ENCODE assay signal across 15 mouse cellular contexts in the genomic region with DNA sequence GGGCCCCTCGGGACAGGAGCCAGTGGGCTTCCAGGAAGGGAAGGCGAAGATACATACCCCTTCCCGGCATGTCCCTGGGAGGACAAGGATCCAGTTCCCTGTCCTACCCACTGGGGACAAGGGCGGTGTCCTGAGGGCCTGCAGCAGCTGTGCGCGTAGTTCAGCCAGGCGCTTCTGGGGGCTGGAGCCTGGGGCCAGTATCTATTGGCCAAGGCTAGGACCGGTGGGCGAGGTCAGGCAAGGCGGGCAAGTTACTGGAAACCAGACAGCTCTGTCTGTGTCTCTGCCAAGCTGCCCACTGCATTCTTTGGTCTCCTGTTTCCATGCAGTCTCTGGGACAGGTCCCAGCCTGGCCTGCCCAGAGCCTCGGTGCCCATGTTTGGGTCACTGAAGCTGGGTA. TPM values are rescaled to one million over a fixed set of nuclear protein-coding genes. Genes with fewer than 3 reads are reported as not detected.
DNase-seq lines count a peak whose midpoint lies in the region; ATAC-seq and TF ChIP-seq lines count a peak whose summit lies in the region.
"Had no signal": no experiment of that assay in that cellular context is flagged by ENCODE, and none has a peak within 500 bp of the region (broad histone marks: within the 10 kb centered on the region; RNA-seq: fewer than 3 reads in every experiment).

No protein-coding gene starts in this region.

- H3K36me3 ChIP-seq in forebrain, postnatal 0 days (ENCODE audit: insufficient read depth) = no peaks in the 10 kb centered on the region
- H3K36me3 ChIP-seq in forebrain, embryonic 11.5 days (ENCODE audit: control insufficient read depth, insufficient read depth, low read length) = no peaks in the 10 kb centered on the region
- H3K36me3 ChIP-seq in kidney, embryonic 16.5 days (ENCODE audit: insufficient read depth, low read length) = no peaks in the 10 kb centered on the region
- H3K36me3 ChIP-seq in C2C12 (ENCODE audit: control insufficient read depth, insufficient read depth) = no peaks in the 10 kb centered on the region
- H3K36me3 ChIP-seq: embryonic facial prominence, embryonic 12.5 days; liver, embryonic 15.5 days had no signal

- H3K9ac ChIP-seq in forebrain, postnatal 0 days = no peak overlapping the region
- H3K9ac ChIP-seq in forebrain, embryonic 11.5 days (ENCODE audit: low read length) = no peak overlapping the region
- no peak overlapping the region for H3K9ac ChIP-seq in kidney, embryonic 16.5 days (replicated peaks; ENCODE audit: low read length)
- H3K9ac ChIP-seq: embryonic facial prominence, embryonic 12.5 days; liver, embryonic 15.5 days had no signal

- no peak overlapping the region for H3ac ChIP-seq in C2C12 (ENCODE audit: control insufficient read depth, insufficient read length, low read depth)

- TF ChIP-seq CTCF in forebrain, postnatal 0 days (IDR thresholded peaks at IDR 0.05; ENCODE audit: low read depth) = no peak
- TF ChIP-seq CTCF in C2C12 (IDR thresholded peaks at IDR 0.05; ENCODE audit: control insufficient read depth, insufficient read depth, insufficient read length) = no peak

- H3K27ac ChIP-seq in forebrain, postnatal 0 days (ENCODE audit: low read depth, low read length) = no peak overlapping the region
- no peak overlapping the region for H3K27ac ChIP-seq in forebrain, embryonic 11.5 days (ENCODE audit: low read depth, low read length)
- H3K27ac ChIP-seq in kidney, embryonic 16.5 days (ENCODE audit: low read length) = 0 out of 2 replicates have a peak overlapping the region, but pooled peaks have one; percentile 14
- H3K27ac ChIP-seq: embryonic facial prominence, embryonic 12.5 days; liver, embryonic 15.5 days had no signal

- 77% methylated on average over 11 of the region's 11 CpGs for WGBS in forebrain, postnatal 0 days
- WGBS in forebrain, embryonic 11.5 days = 91% methylated on average over 11 of the region's 11 CpGs
- WGBS in kidney, embryonic 16.5 days = 71% methylated on average over 11 of the region's 11 CpGs

- no peak overlapping the region for H3K4me2 ChIP-seq in forebrain, postnatal 0 days (ENCODE audit: low read depth)
- H3K4me2 ChIP-seq in forebrain, embryonic 11.5 days (ENCODE audit: low read depth, low read length, severe bottlenecking) = no peak overlapping the region
- H3K4me2 ChIP-seq in kidney, embryonic 16.5 days (replicated peaks; ENCODE audit: low read depth, low read length) = no peak overlapping the region
- H3K4me2 ChIP-seq: embryonic facial prominence, embryonic 12.5 days; liver, embryonic 15.5 days had no signal

- no peaks in the 10 kb centered on the region for H3K79me2 ChIP-seq in C2C12 (ENCODE audit: control insufficient read depth, insufficient read depth)

- no peaks in the 10 kb centered on the region for H3K4me1 ChIP-seq in forebrain, postnatal 0 days (ENCODE audit: insufficient read depth)
- H3K4me1 ChIP-seq in forebrain, embryonic 11.5 days (replicated peaks; ENCODE audit: control insufficient read depth, insufficient read depth, low read length) = no peaks in the 10 kb centered on the region; the same call in 1 of the 2 replicates
- peaks cover 12% of the 10 kb centered on the region for H3K4me1 ChIP-seq in kidney, embryonic 16.5 days (ENCODE audit: insufficient read depth, low read length)

- no peaks in the 10 kb centered on the region for H3K27me3 ChIP-seq in forebrain, postnatal 0 days (ENCODE audit: insufficient read depth, low read length)
- H3K27me3 ChIP-seq in forebrain, embryonic 11.5 days (ENCODE audit: control insufficient read depth, insufficient read depth, low read length) = no peaks in the 10 kb centered on the region
- no peaks in the 10 kb centered on the region for H3K27me3 ChIP-seq in kidney, embryonic 16.5 days (ENCODE audit: insufficient read depth, low read length)
- no peaks in the 10 kb centered on the region for H3K27me3 ChIP-seq in C2C12 (ENCODE audit: control insufficient read depth, insufficient read depth, insufficient read length)
- H3K27me3 ChIP-seq: embryonic facial prominence, embryonic 12.5 days had no signal

- no peaks in the 10 kb centered on the region for H3K9me3 ChIP-seq in forebrain, postnatal 0 days (ENCODE audit: low read length)
- H3K9me3 ChIP-seq in forebrain, embryonic 11.5 days (ENCODE audit: control insufficient read depth, low read length) = no peaks in the 10 kb centered on the region
- no peaks in the 10 kb centered on the region for H3K9me3 ChIP-seq in kidney, embryonic 16.5 days (ENCODE audit: low read length)
- H3K9me3 ChIP-seq: embryonic facial prominence, embryonic 12.5 days; liver, embryonic 15.5 days had no signal

- ATAC-seq in forebrain, postnatal 0 days = peak; percentile 25; the same call in 1 of the 2 replicates
- ATAC-seq in forebrain, embryonic 11.5 days (replicated peaks; ENCODE audit: low FRiP score) = no peak
- peak; percentile 52; the same call in 1 of the 2 replicates for ATAC-seq in kidney, embryonic 16.5 days (ENCODE audit: low FRiP score, low TSS enrichment)
- ATAC-seq: inflammation-experienced regulatory T-cells, adult 6 months had no signal

- DNase-seq in forebrain, postnatal 0 days = no peak
- no peak for DNase-seq in forebrain, embryonic 11.5 days (ENCODE audit: low spot score)
- no peak for DNase-seq in kidney, postnatal 10 days
- peak; percentile 64 for DNase-seq in gastrocnemius, postnatal 10 days
- DNase-seq in frontal cortex, postnatal 36 days (ENCODE audit: low spot score in 2 of 2) = no peak
- DNase-seq in frontal cortex, postnatal 25 days (ENCODE audit: low spot score in 2 of 2) = no peak
- DNase-seq: cerebellum, adult 11 months; kidney, postnatal 25 days; lung, postnatal 4 days; midbrain, embryonic 14.5 days had no signal

- no peaks in the 10 kb centered on the region for H3K79me3 ChIP-seq in C2C12 (ENCODE audit: low read depth)

- no peak overlapping the region for H3K4me3 ChIP-seq in forebrain, postnatal 0 days (ENCODE audit: low read depth, low read length)
- H3K4me3 ChIP-seq in forebrain, embryonic 11.5 days (ENCODE audit: low read depth, low read length) = no peak overlapping the region
- H3K4me3 ChIP-seq in kidney, embryonic 16.5 days (ENCODE audit: low read length) = no peak overlapping the region
- no peak overlapping the region for H3K4me3 ChIP-seq in C2C12 (ENCODE audit: insufficient read depth, poor library complexity, severe bottlenecking)
- H3K4me3 ChIP-seq: embryonic facial prominence, embryonic 12.5 days; liver, embryonic 15.5 days had no signal

TF ChIP-seq in C2C12, 6 proteins besides CTCF, POLR2A, EP300 and RAD21:
- TF ChIP-seq CEBPB (IDR thresholded peaks at IDR 0.05; ENCODE audit: low read depth) (no peak), MYOG (IDR thresholded peaks at IDR 0.05; ENCODE audit: control insufficient read depth, extremely low read depth, insufficient read length) (no peak), USF1 (IDR thresholded peaks at IDR 0.05; ENCODE audit: low read depth) (no peak), MAX (IDR thresholded peaks at IDR 0.05) (no peak), FOSL1 (IDR thresholded peaks at IDR 0.05; ENCODE audit: insufficient read depth, low read length, poor library complexity, severe bottlenecking) (no peak), MYOD1 (IDR thresholded peaks at IDR 0.05; ENCODE audit: control insufficient read depth, insufficient read length, low read depth) (peak; percentile 50)
TF ChIP-seq in C2C12: peak in this region for 1.

RNA-seq across cellular contexts. Expression of a gene that starts 46.6 kb away (rescaled TPM):
- total RNA-seq in forebrain, postnatal 0 days (2014; rRNA removed) = 7.8 and 11.0 TPM in 2 replicates
- polyA plus RNA-seq in forebrain, postnatal 0 days (2015; fragmentation: Nextera tagmentation; extraction: Ambion mirVana) = 6.5 and 8.4 TPM in 2 replicates
- 5.4 and 5.9 TPM in 2 replicates for polyA plus RNA-seq in forebrain, embryonic 11.5 days (2014; fragmentation: Nextera tagmentation; extraction: Ambion mirVana)
- polyA plus RNA-seq in kidney, embryonic 16.5 days (2015; fragmentation: Nextera tagmentation; extraction: Ambion mirVana) = 14.6 and 15.9 TPM in 2 replicates
- polyA plus RNA-seq in C2C12 (2012; fragmentation: generic; extraction: Trizol) = 12.5 TPM
- total RNA-seq in gastrocnemius, postnatal 10 days (2021) = 1 to 10 TPM; 6.2 to 9.8 TPM

RNA-seq across cellular contexts. Expression of a gene that starts 50.0 kb away (rescaled TPM):
- total RNA-seq in forebrain, postnatal 0 days (2014; rRNA removed) = 5.9 and 8.2 TPM in 2 replicates
- polyA plus RNA-seq in forebrain, postnatal 0 days (2015; fragmentation: Nextera tagmentation; extraction: Ambion mirVana) = 2.6 and 2.9 TPM in 2 replicates
- polyA plus RNA-seq in forebrain, embryonic 11.5 days (2014; fragmentation: Nextera tagmentation; extraction: Ambion mirVana) = 3.2 and 4.0 TPM in 2 replicates
- 6.9 and 7.7 TPM in 2 replicates for polyA plus RNA-seq in kidney, embryonic 16.5 days (2015; fragmentation: Nextera tagmentation; extraction: Ambion mirVana)
- 1.4 TPM for polyA plus RNA-seq in C2C12 (2012; fragmentation: generic; extraction: Trizol)
- 1 to 10 TPM; 4.7 to 5.6 TPM for total RNA-seq in gastrocnemius, postnatal 10 days (2021)
